Mouse (Mus musculus) G1E-ER4 (cell line): Measurements from ENCODE around the gene Noc4l. TPM values are rescaled to one million over a fixed set of nuclear protein-coding genes. Genes with fewer than 3 reads are reported as not detected.

Source experiments
- GATA1 ChIP-seq: IDR thresholded peaks from one replicate; pipeline ENCODE4 v1.8.0; 2012; ENCODE audit warnings: low read length, inconsistent platforms
- polyA plus RNA-seq: library from polyadenylated mRNA; stranded (reverse); fragments of >175 nt; gene quantifications from 2 replicates; pipeline ENCODE4 v1.2.3, GENCODE M21; 2012

Gene Noc4l
- polyA plus RNA-seq, result 228 and 255 TPM in 2 replicates

DNA sequence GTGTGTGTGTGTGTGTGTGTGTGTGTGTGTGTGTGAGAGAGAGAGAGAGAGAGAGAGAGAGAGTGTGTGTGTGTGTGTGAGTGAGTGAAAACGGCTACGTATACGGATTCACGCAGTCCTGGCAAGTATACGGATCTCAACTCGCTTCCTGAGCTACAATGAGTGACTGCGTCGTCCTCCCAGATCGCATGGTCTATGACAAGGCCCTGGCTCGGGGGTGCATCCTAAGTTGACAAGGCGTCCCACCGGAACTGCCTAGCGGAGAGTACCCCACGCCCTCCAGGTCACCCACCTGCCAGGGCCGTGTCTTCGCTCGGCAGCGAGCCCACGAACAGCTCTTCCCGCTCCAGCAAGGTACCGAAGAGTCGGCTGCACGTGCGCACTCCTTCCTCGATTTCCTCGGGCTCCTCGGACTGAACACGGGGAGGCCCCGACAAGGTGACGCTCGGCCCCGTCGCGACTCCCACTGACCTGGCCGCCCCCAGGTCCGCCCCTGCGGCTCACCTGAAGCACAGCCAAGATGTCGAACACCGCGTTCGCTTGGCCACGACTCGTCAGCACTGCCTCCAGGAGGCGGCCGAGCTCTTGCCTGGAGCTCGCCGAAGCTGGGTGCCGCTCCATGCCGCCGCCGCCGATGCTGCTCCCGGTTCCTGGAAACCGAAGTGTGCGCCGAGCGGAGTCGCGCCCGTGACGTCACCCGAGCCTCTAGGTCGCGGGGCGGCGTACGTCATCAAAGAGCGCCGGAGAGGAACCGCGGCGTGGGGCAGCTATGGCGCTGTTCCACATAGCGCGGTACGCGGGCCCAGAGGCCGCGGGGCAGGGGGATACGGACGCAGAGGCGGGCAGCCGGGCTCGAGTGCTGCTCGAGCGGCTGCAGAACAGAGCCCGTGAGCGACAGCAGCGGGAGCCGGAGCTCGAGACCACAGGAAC lies at the start of gene Noc4l, which contains the start of gene Ddx51:
Gene Noc4l (minus strand): TSS at position 699 of the 930 bp plus-strand sequence.
Gene Ddx51 (plus strand): TSS at position 733 of the 930 bp plus-strand sequence.
- TF ChIP-seq GATA1, result no peak

DNA sequence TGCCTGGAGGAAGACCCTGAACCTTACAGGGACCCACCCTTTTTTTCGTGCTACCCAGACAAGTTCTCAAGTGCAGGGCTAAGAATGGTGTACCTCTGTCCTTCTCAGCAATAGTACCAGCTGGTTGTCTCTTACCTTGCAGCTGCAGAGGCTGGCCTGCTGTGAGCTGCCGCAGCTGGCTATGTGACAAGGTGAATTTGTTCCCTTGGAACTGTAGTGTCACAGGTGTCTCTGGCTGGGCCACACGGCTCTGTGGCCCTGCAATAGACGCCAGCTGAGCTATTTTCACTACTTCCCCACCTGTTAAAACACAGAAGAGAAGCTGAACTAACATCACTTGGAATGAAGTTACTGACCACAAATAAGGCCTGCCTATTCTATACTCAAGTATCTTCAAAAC lies 45.4 kb upstream of the Noc4l start:
- no peak for TF ChIP-seq GATA1

- no peak for TF ChIP-seq GATA1
These were observed 28.8 kb upstream of the Noc4l start for GRCm38 (mm10) chr5:110682041-110682440.

DNA sequence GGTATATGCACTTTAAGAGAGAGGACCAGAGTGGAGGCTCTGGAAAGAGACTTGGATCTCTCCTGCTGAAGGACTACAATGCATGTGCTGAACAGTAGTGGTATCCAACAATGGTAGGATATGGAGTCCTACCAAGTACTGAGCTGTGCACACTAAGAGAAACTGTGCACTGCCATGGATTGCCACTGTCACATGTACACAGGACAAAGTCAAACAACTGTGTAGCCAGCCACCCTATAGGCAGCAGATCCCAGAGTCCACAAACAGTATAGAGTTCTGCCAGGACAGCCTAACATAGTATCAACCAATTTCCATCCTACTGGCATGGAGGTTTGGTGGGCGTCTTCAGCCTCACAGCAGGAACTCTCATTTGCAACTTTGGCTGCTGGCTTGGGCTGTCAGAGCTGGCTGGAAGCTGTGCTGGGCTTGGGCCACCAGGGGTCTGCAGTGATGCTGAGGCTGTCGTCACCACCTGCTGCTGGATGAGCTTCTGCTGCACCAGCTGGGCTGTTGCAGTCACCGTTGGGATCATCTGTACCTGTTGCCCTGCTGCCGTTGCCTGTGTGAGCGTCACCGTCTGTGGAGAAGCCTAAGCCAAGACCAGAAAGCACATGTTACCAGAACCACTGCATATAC lies 12.4 kb upstream of the Noc4l start:
- no peak for TF ChIP-seq GATA1

DNA sequence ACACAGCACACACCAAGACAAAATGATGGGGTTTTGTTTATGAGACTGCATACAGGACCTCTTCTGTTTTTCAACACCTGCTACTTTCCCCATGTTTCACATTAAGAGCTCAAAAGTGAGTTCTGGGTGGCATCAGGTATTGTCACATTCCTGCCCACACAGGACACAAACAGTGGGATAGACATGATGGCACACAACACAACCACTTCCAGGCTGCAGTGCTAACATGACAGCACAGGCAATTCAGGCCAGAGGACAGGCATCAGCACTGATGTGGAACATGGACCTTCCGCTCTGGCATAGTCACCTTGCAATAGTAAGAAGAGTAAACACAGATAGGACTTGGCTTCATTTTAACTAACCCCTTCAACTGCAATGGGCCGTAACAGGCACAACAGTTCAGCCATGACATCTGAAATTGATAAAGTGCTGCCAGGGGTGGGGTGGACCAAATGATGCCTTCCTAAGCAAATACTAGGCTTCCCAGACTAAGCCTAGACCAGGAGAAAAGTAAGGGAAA lies 11.6 kb upstream of the Noc4l start:
- no peak for TF ChIP-seq GATA1

DNA sequence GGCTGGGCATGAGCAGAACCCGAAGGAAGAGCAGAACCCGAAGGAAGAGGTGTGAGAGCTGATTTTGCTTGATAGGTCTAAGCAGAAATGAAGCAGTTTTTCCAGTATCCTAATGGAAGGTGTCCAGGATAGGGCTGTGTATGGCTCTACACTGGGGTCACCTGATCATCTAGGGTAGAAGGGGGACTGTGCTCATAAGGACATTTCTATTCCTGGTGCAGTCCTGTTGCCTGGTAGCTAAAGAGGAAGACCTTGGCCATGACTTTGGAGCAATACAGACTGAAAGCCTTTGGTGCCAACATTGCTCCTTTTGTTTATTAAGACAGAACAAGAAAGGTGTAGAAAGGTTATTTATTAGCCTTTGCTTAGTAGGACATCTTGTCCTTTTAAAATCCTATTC lies 10.8 kb upstream of the Noc4l start:
- TF ChIP-seq GATA1, result no peak

DNA sequence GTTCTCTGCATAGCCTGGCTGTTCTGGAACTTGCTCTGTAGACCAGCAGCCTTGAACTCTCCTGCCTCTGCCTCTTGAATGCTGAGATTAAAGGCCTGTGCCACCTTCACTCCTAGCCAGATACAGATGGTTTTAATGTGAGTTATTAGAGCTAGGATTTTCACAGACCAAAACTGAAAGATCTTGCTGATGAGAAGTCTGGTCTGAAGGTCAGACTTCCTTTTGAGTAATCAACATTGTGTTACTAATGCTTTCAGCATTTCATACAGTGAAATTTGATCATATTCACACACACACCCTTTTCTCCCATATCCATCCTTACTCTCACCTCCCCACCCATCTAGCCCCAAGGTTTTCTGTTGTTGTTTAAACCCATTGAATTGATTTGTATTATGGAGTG lies 6.5 kb upstream of the Noc4l start:
- TF ChIP-seq GATA1, result no peak

- no peak for TF ChIP-seq GATA1
These were observed 469 bp upstream of the Noc4l start for GRCm38 (mm10) chr5:110653686-110654085.

DNA sequence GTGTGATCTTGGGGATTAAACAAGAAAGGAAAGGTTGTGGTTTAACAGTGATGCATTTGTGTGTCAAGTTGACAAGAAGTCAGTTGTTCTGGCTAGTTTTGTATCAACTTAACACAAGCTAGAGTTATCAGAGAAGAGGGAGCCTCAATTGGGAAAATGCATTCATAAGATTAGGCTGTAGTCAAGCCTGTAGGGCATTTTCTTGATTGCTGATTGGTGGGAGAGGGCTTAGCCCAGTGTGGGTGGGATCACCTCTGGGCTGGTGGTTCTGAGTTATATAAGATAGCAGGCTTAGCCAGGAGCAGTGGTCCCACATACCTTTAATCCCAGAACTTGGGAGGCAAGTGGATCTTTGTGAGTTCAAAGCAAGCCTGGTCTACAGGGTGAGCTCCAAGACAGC lies 6.8 kb downstream of the Noc4l start:
- no peak for TF ChIP-seq GATA1

DNA sequence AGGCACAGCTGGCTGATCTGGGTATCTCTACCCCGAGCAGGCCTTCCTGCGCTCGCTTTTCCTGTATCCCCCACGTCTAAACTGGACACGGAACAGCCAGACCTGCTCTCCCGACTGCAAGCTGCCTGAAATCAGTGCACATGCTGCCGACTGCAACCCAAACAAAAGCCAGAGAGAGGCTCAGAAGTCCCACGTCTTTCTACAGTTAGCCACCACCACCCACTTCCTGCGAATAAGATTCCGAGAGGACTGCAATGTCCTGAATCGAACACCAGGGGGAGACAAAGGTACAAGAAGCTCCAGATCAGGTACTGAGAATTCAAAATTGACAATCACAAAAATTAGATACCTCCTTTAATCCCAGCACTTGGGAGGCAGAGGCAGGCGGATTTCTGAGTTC lies 13.8 kb downstream of the Noc4l start:
- TF ChIP-seq GATA1, result no peak

DNA sequence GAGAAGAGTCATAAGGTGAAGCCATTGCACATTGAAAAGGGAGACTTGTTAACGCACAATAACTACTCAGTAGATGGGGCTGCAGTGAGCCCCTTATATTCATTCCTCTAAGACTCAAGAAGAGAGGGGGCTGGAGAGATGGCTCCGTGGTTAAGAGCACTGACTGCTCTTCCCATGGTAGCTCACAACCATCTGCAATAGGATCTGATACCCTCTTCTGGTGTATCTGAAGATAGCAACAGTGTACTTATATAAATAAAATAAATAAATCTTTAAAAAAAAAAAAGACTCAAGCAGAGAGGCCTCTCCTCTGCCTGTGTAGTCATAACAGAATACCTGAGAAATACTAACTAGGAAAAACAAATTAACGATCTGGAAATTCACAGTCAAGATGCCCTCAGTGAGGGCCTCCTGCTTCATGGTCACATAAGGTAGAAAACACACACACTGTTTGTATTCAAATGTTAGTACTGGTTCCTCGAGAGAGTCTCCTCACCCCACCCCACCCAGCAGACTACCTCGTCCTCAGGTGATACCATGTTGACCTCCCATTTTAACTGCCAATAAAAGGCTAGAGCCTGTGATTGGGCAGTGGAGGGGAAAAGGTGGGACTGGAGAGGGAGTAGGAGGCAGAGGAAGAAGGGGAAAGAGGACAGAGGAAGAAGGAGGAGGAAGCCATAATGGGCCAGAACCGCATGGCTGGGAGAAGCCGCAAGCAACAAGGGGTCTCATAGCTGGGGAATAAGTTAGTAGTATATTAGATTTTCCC lies 14.7 kb downstream of the Noc4l start:
- no peak for TF ChIP-seq GATA1

- no peak for TF ChIP-seq GATA1
These were observed 17.1 kb downstream of the Noc4l start for GRCm38 (mm10) chr5:110635951-110636707.

GRCm38 (mm10) chr5:110629525-110630120 lies 23.6 kb downstream of the Noc4l start:
- TF ChIP-seq GATA1, result no peak

GRCm38 (mm10) chr5:110628156-110628555 lies 25.1 kb downstream of the Noc4l start:
- TF ChIP-seq GATA1, result no peak
